Mouse (Mus musculus) heart, embryonic 11.5 days (tissue): ENCODE data around the gene Cx3cr1. TPM values are rescaled to one million over a fixed set of nuclear protein-coding genes. Genes with fewer than 3 reads are reported as not detected.

Source experiments
- ATAC-seq: fragments of 200-750 bp; cut with Nextera tagmentation; replicated peaks from 2 replicates; pipeline ENCODE4 v1.8.0; 2017; ENCODE audit warnings: moderate library complexity; ENCODE audit not compliant: insufficient number of reproducible peaks, low FRiP score, low TSS enrichment
- H3K27ac ChIP-seq: fragments of 300-500 bp; sonication (generic); 2 replicates; pipeline ENCODE4 v1.5.1; 2014; ENCODE audit warnings: mild to moderate bottlenecking, low read depth, low read length
- H3K27me3 ChIP-seq: fragments of 300-500 bp; sonication (generic); 2 replicates; pipeline ENCODE4 v1.6.1; 2014; ENCODE audit warnings: mild to moderate bottlenecking, low read length, mixed read lengths; ENCODE audit not compliant: control insufficient read depth, insufficient read depth
- H3K36me3 ChIP-seq: fragments of 300-500 bp; sonication (generic); 2 replicates; pipeline ENCODE4 v1.6.1; 2014; ENCODE audit warnings: mild to moderate bottlenecking, low read length, moderate library complexity, mixed read lengths; ENCODE audit not compliant: control insufficient read depth, insufficient read depth
- H3K4me1 ChIP-seq: fragments of 300-500 bp; sonication (generic); 2 replicates; pipeline ENCODE4 v1.6.1; 2014; ENCODE audit warnings: low read length; ENCODE audit not compliant: control insufficient read depth, insufficient read depth
- H3K4me2 ChIP-seq: fragments of 300-500 bp; sonication (generic); 2 replicates; pipeline ENCODE4 v1.6.1; 2014; ENCODE audit warnings: mild to moderate bottlenecking, moderate library complexity
- H3K4me3 ChIP-seq: fragments of 300-500 bp; sonication (generic); 2 replicates; pipeline ENCODE4 v1.5.1; 2014; ENCODE audit warnings: low read depth, low read length
- H3K9ac ChIP-seq: fragments of 300-500 bp; sonication (generic); 2 replicates; pipeline ENCODE4 v1.6.1; 2014; ENCODE audit warnings: mild to moderate bottlenecking, low read depth, low read length, moderate library complexity
- H3K9me3 ChIP-seq: fragments of 300-500 bp; sonication (generic); replicated peaks from 2 replicates; pipeline ENCODE4 v1.6.1; 2016; ENCODE audit warnings: low read length; ENCODE audit not compliant: control insufficient read depth
- WGBS: fragments of 180-500 bp; shearing (Covaris S2); extraction: QIAGEN DNeasy Blood & Tissue Kit; methylation state at CpG from one replicate; pipeline ENCODE4 v1.1.7; 2014; ENCODE audit not compliant: insufficient replicate concordance; 5-methylcytosine and 5-hydroxymethylcytosine counted together
- polyA plus RNA-seq: library from polyadenylated mRNA; unstranded; fragments of >200 nt; fragmentation: Nextera tagmentation; extraction: Ambion mirVana; gene quantifications from 2 replicates; pipeline ENCODE4 v1.2.1, GENCODE M21; 2014

Gene Cx3cr1
- polyA plus RNA-seq, 1 experiment from 2014 or later, result 3.1 TPM

DNA sequence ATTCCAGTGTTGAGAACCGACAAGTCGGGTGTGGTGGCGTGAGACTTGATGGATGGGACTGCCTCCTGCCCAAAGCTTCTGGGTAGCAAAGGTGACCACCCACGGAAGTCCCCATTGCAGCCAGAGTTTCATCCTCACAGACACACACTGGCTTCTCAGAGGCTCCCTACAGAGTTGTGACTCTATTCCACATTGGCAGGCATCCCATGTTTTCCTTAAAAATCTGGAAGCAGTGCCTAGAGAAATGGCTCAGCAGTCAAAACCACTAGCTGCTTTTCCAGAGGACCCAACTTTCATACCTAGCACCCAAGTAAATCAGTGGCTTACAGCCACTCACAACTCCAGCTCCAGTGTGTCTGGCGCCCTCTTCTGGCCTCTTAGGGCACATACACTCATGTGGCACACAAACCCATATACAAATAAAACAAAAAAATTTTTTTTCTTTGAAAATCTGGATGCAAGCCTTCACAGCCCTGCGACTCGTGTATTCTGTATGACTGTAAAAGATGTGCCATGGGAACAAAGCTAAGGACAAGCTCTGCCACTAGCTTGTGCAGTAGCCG, 10.9 kb upstream of the Cx3cr1 start:
- Histone ChIP-seq H3K27ac (no peak overlapping the region), H3K9ac (no peak overlapping the region), H3K4me1 (no peaks in the 10 kb centered on the region), H3K27me3 (no peaks in the 10 kb centered on the region), H3K4me2 (no peak overlapping the region), H3K9me3 (no peaks in the 10 kb centered on the region), H3K36me3 (no peaks in the 10 kb centered on the region), H3K4me3 (no peak overlapping the region)
- WGBS, result 76% methylated on average over 8 of the region's 8 CpGs
- ATAC-seq, result no peak

DNA sequence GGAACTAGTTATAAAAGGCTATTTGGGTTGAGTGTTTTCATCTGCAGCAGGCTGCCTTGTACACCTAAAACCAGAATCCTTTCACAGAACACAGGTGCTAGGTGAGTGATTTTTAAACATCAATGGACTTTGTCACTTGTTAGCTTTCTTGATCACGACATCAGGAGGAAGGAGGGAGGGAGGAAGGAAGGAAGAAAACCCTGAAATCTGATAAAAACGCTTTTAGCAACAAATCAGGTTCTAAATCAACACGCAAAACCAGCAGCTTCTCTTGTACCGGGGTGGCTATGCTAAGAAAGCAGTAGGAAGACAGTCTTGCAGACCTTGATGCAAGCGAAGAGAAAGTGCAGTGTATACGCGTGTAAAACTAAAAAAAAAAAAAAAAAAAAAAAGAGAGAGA, 10.2 kb upstream of the Cx3cr1 start:
- no peak for ATAC-seq

DNA sequence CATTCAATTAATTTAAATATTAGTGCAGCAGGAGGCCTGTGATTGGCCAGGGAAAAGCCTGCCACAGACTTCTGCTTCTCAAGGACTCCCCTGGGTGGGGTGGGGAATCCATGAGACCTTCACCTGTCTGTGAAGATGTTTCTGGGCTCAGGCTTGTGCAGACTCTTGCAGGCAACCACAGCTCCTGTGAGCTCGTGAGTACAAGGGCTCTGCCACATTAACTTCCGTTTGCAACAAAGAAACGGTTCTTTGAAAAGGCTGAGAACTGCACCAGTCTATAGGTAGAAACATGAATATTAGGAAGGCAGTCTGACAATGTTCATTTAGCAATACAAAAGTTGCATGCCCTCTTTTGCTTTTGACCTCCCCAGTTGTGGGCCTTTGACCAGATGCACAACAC, 8.6 kb upstream of the Cx3cr1 start:
- Histone ChIP-seq H3K4me1 (no peaks in the 10 kb centered on the region), H3K36me3 (no peaks in the 10 kb centered on the region), H3K27me3 (no peaks in the 10 kb centered on the region), H3K9ac (no peak overlapping the region), H3K9me3 (no peaks in the 10 kb centered on the region), H3K27ac (no peak overlapping the region), H3K4me3 (no peak overlapping the region), H3K4me2 (no peak overlapping the region)
- ATAC-seq, result no peak
- 71% methylated on average over 3 of the region's 3 CpGs for WGBS

More for the DNA sequence above, 10.2 kb upstream of the Cx3cr1 start:
- no peaks in the 10 kb centered on the region for H3K4me1 ChIP-seq
- no peaks in the 10 kb centered on the region for H3K36me3 ChIP-seq
- no peak overlapping the region for H3K9ac ChIP-seq
- no peaks in the 10 kb centered on the region for H3K9me3 ChIP-seq
- WGBS, result 64% methylated on average over 7 of the region's 7 CpGs
- no peak overlapping the region for H3K4me3 ChIP-seq
- H3K27me3 ChIP-seq, result no peaks in the 10 kb centered on the region
- no peak overlapping the region for H3K4me2 ChIP-seq
- no peak overlapping the region for H3K27ac ChIP-seq

DNA sequence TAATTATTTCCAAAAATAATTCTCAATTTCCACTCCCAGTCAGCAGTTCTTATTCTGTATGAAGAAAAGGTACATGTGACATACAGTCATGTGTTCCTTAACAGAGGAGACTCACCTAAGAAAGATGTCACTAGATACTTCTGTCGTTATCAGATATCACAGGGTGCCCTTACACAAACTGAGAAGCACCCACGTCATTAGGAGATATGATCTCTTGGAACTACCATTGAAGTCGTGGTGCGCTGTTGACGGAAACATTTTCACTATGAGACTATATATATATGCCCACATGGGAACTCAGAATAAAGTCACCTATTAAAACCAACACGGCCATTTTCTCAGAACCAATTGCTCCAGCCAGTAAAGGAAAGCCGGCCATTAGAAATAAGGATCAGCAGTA, 4.8 kb upstream of the Cx3cr1 start:
- no peak overlapping the region for H3K4me3 ChIP-seq
- ATAC-seq, result no peak
- H3K27ac ChIP-seq, result no peak overlapping the region
- 78% methylated on average over 7 of the region's 7 CpGs for WGBS
- H3K27me3 ChIP-seq, result 0 out of 2 replicates have a peak, but pooled peaks cover 3% of the 10 kb centered on the region
- H3K4me2 ChIP-seq, result no peak overlapping the region
- H3K9ac ChIP-seq, result no peak overlapping the region
- H3K4me1 ChIP-seq, result no peaks in the 10 kb centered on the region
- no peaks in the 10 kb centered on the region for H3K36me3 ChIP-seq
- H3K9me3 ChIP-seq, result no peaks in the 10 kb centered on the region

DNA sequence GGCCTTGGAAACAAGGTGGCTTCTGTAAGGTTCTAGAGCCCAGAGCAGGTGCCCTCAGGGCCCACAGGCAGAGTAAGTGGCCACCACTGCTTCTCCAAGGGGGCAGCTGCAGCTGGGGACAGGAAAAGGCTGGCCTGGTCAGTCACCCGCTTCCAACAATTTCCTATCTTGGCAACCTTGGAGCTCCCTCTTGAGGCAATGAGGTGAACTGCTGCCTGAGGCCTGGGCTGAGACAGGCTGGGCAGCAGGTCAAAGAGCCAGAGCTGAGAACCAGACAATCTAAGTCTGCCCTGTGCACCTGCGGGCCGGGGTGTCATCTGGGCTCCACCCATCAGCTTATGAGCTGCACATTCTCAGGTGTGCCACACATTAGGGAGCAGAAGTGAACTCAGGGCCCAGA, 3.5 kb upstream of the Cx3cr1 start:
- H3K27me3 ChIP-seq, result 0 out of 2 replicates have a peak, but pooled peaks cover 3% of the 10 kb centered on the region
- H3K4me3 ChIP-seq, result no peak overlapping the region
- H3K9me3 ChIP-seq, result no peaks in the 10 kb centered on the region
- H3K9ac ChIP-seq, result no peak overlapping the region
- no peaks in the 10 kb centered on the region for H3K4me1 ChIP-seq
- no peaks in the 10 kb centered on the region for H3K36me3 ChIP-seq
- ATAC-seq, result peak; percentile 10; the same call in 1 of the 2 replicates
- H3K27ac ChIP-seq, result no peak overlapping the region
- no peak overlapping the region for H3K4me2 ChIP-seq
- 20% methylated on average over 3 of the region's 3 CpGs for WGBS

DNA sequence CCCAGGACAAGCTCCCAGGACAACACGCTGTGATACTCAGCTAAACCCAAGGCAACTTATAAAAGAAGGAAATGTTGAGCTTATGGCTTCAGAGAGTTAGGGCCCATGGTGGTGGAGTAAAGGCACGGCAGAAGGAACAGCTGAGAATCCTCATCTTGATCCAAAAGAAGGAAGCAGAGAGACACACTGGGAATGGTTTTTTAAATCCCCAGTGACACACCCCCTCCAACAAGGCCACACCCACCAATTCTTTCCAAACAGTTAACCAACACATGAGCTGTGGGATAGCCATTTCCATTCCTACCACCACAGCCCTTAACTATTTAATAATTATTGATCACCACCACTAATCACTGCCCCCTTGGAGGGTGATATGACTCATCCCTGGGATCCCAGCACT, 1.6 kb upstream of the Cx3cr1 start:
- 73% methylated on average over 2 of the region's 2 CpGs for WGBS
- no peak overlapping the region for H3K4me3 ChIP-seq
- no peak for ATAC-seq
- no peaks in the 10 kb centered on the region for H3K36me3 ChIP-seq
- no peaks in the 10 kb centered on the region for H3K9me3 ChIP-seq
- H3K27ac ChIP-seq, result no peak overlapping the region
- H3K27me3 ChIP-seq, result 0 out of 2 replicates have a peak, but pooled peaks cover 3% of the 10 kb centered on the region
- no peaks in the 10 kb centered on the region for H3K4me1 ChIP-seq
- H3K4me2 ChIP-seq, result no peak overlapping the region
- no peak overlapping the region for H3K9ac ChIP-seq

DNA sequence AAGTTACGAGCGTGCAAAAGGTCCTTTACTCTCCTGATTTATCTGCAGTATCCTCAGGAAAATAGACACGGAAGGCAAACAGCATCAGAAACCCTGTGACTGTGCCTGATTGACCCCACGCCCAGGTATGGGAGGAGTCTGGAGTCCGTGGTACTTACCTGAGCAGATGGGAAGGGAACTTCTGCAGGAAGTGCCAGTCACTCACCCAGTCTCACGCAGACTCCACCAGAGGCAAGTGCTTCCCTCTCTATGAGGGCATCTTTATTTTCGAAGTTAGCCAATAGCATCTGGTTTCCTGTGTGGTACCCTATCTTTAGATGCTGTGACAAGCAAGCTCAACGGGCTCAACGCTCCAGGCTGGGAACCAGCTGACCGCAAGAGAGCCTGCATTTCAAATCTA, 1.6 kb downstream of the Cx3cr1 start:
- no peak overlapping the region for H3K9ac ChIP-seq
- no peaks in the 10 kb centered on the region for H3K4me1 ChIP-seq
- no peak for ATAC-seq
- no peak overlapping the region for H3K4me2 ChIP-seq
- no peaks in the 10 kb centered on the region for H3K36me3 ChIP-seq
- no peaks in the 10 kb centered on the region for H3K9me3 ChIP-seq
- WGBS, result 50% methylated on average over 10 of the region's 10 CpGs
- H3K27me3 ChIP-seq, result 0 out of 2 replicates have a peak, but pooled peaks cover 3% of the 10 kb centered on the region
- no peak overlapping the region for H3K4me3 ChIP-seq
- no peak overlapping the region for H3K27ac ChIP-seq

DNA sequence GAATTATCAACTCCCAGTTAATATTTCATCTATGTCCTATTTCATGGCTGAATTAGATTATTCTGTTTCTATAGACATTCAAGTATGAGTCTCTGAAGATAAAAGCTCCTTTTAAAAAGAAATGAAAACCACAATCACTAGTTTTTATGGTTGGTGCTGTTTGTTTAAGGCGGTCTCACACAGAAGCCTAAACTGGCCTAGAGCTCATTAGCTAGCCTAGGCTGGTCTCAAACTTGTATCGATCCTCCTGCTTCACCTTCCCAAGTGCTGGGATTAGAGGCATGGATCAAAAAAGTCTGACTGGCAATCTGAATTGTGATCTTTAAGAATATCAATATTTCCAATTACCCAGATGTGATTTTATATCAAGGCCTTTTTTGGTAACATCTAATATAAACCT, 2.1 kb downstream of the Cx3cr1 start:
- WGBS, result 87% methylated on average over 2 of the region's 2 CpGs

DNA sequence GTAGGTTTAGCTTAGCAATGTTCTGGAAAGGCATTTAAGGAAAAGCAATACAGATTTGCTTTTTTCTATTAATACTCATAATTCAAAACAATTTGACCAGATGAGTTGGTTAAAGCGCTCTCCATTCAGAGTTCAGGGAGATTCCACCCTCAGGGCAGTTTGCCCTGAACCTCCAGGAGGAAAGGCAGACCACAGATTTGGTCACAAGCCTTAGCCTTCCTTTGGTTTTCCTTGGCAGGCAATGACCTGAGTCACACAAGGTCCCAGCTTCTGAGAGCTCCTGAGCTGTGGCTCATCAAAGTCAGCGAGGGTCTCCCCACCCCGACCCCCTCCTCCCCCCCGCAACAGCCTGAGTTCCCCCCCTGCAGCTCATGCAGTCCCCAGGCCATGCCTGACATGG, 5.4 kb downstream of the Cx3cr1 start:
- Histone ChIP-seq H3K27ac (no peak overlapping the region), H3K9me3 (no peaks in the 10 kb centered on the region), H3K4me1 (no peaks in the 10 kb centered on the region), H3K4me2 (no peak overlapping the region), H3K4me3 (no peak overlapping the region), H3K27me3 (no peaks in the 10 kb centered on the region), H3K36me3 (no peaks in the 10 kb centered on the region), H3K9ac (no peak overlapping the region)
- no peak for ATAC-seq
- 73% methylated on average over 4 of the region's 4 CpGs for WGBS

More for the DNA sequence above, 2.1 kb downstream of the Cx3cr1 start:
- Histone ChIP-seq H3K9me3 (no peaks in the 10 kb centered on the region), H3K27me3 (0 out of 2 replicates have a peak, but pooled peaks cover 3% of the 10 kb centered on the region), H3K36me3 (no peaks in the 10 kb centered on the region), H3K9ac (no peak overlapping the region), H3K27ac (no peak overlapping the region), H3K4me3 (no peak overlapping the region), H3K4me1 (no peaks in the 10 kb centered on the region), H3K4me2 (no peak overlapping the region)
- ATAC-seq, result no peak
